Mouse (Mus musculus): ENCODE measurements around the gene Nptn.

DNA sequence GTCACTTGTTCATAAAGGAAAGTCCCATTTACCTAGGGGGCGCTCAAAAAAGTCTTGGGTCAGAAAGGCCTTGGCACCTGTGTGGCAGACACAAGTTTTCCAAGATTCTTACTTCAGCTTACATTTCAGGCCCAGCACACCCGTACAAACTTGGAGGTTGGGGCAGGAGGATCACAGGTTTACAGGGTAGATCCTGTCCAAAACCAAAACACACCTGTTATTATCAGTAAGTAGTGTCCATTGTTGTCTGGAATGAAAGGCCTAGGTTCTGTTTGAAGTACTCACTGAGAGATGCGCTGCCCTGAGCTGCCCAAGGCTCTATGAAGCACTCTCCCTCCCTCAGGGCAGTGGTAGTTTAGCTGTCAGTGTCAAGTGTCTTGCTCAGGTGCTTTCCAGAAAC is 77.3 kb downstream of the Nptn start:
- TF ChIP-seq CTCF (IDR thresholded peaks at IDR 0.05; ENCODE audit: control insufficient read depth, insufficient read depth, insufficient replicate concordance, low read depth, low read length): no peak
- no peak for TF ChIP-seq POLR2A (IDR thresholded peaks at IDR 0.05; ENCODE audit: control insufficient read depth, low read depth, low read length)

All from testis, adult 2 months (tissue).